Mouse (Mus musculus): ENCODE results near the gene Sh3bp5l.

GRCm38 (mm10) chr11:58289992-58290682 is 40.4 kb upstream of the Sh3bp5l start:
- no peak for TF ChIP-seq CTCF (IDR thresholded peaks at IDR 0.05; ENCODE audit: low read depth)
- no peak for TF ChIP-seq EP300 (IDR thresholded peaks at IDR 0.05; ENCODE audit: low read depth)
